Mouse (Mus musculus): ENCODE measurements around the gene Lhx1. TPM values are rescaled to one million over a fixed set of nuclear protein-coding genes. Genes with fewer than 3 reads are reported as not detected.

The Lhx1 gene
- polyA plus RNA-seq, 1 experiment from 2014 or later, result 30.5 TPM

Other genes starting within 250 kb of the Lhx1 start
- 46.8 and 52.1 TPM in 2 replicates for gene Aatf, start 12.0 kb downstream of the Lhx1 start, polyA plus RNA-seq (2016; fragmentation: Nextera tagmentation; extraction: Ambion mirVana)